Mouse (Mus musculus) stomach, postnatal 0 days (tissue): ENCODE measurements at regions not wholly inside any gene's neighbourhood (a gene's known extent, or its start where the extent isn't known, plus 50 kb on each side); places are given as distances from the start of the nearest gene placed in this dataset.

Source experiments
- CTCF ChIP-seq: IDR thresholded peaks from 2 replicates; pipeline ENCODE4 v1.5.1; 2016; ENCODE audit warnings: antibody characterized with exemption, low read depth, mild to moderate bottlenecking, moderate library complexity
- EP300 ChIP-seq: optimal IDR thresholded peaks from 2 replicates; pipeline ENCODE3; 2016; ENCODE audit warnings: antibody characterized with exemption

DNA sequence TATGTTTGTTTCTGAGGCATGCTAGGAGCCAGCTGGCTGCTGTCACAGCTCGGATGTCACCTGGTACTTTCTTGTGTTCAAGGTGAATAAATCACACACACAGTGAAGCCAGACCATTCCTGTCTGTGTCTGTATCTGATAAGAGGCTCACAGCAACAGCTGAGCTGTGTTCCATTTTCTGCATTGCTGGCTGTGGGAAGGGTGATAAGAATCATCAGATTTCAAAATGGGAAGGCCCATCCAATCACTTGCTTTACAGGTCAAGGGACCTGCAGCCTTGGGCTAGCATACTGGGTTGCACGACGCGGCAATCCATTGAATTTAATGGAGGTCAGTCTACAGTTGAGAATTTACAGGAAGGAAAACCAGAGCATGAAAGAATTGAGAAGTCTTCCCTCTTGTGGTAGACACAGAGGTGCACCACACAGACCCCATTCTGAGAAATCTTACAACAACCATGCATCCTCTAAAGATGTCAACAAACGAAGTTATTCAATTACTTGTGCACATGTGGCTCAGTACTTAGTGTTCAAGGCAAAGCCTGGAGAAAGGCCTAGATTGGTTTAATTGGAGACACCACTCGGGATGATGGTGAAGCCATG, 135.2 kb downstream of the Gm12728 start:
- peak; percentile 66 for TF ChIP-seq CTCF
- no peak for TF ChIP-seq EP300
